Mouse (Mus musculus) heart, embryonic 16.5 days (tissue): Measurements from ENCODE around the gene Cadm3. TPM values are rescaled to one million over a fixed set of nuclear protein-coding genes. Genes with fewer than 3 reads are reported as not detected.

Source experiments
- ATAC-seq: fragments of 200-750 bp; cut with Nextera tagmentation; replicated peaks from 2 replicates; pipeline ENCODE4 v1.8.0; 2017; ENCODE audit warnings: moderate number of reproducible peaks; ENCODE audit not compliant: insufficient read depth, low FRiP score; ENCODE audit errors: extremely low read depth
- H3K27ac ChIP-seq: fragments of 300-500 bp; sonication (generic); 2 replicates; pipeline ENCODE4 v1.5.1; 2014; ENCODE audit warnings: mild to moderate bottlenecking, low read length, control low read depth, moderate library complexity
- H3K27me3 ChIP-seq: fragments of 300-500 bp; sonication (generic); 2 replicates; pipeline ENCODE4 v1.6.1; 2014; ENCODE audit warnings: low read length, mixed read lengths; ENCODE audit not compliant: control insufficient read depth, insufficient read depth
- H3K36me3 ChIP-seq: fragments of 300-500 bp; sonication (generic); 2 replicates; pipeline ENCODE4 v1.6.1; 2014; ENCODE audit not compliant: control insufficient read depth, insufficient read depth
- H3K4me1 ChIP-seq: fragments of 300-500 bp; sonication (generic); 2 replicates; pipeline ENCODE4 v1.6.1; 2014; ENCODE audit warnings: low read length, mixed read lengths; ENCODE audit not compliant: control insufficient read depth, insufficient read depth
- H3K4me2 ChIP-seq: fragments of 300-500 bp; sonication (generic); 2 replicates; pipeline ENCODE4 v1.6.1; 2014; ENCODE audit warnings: low read depth, mild to moderate bottlenecking, control low read depth, low read length
- H3K4me3 ChIP-seq: fragments of 300-500 bp; sonication (generic); 2 replicates; pipeline ENCODE4 v1.5.1; 2014; ENCODE audit warnings: mild to moderate bottlenecking, control low read depth, low read length
- H3K9ac ChIP-seq: fragments of 300-500 bp; sonication (generic); 2 replicates; pipeline ENCODE4 v1.6.1; 2014; ENCODE audit warnings: low read length, control low read depth
- H3K9me3 ChIP-seq: fragments of 300-500 bp; sonication (generic); replicated peaks from 2 replicates; pipeline ENCODE4 v1.6.1; 2016; ENCODE audit warnings: low read length; ENCODE audit not compliant: control insufficient read depth
- WGBS: fragments of 180-500 bp; shearing (Covaris S2); extraction: QIAGEN DNeasy Blood & Tissue Kit; methylation state at CpG from one replicate; pipeline ENCODE4 v1.1.7; 2014; 5-methylcytosine and 5-hydroxymethylcytosine counted together
- polyA plus RNA-seq: library from polyadenylated mRNA; unstranded; fragments of >200 nt; fragmentation: Nextera tagmentation; extraction: Ambion mirVana; gene quantifications from 2 replicates; pipeline ENCODE4 v1.2.1, GENCODE M21; 2015

The Cadm3 gene
- polyA plus RNA-seq, 1 experiment from 2014 or later, result 0.26 TPM

DNA sequence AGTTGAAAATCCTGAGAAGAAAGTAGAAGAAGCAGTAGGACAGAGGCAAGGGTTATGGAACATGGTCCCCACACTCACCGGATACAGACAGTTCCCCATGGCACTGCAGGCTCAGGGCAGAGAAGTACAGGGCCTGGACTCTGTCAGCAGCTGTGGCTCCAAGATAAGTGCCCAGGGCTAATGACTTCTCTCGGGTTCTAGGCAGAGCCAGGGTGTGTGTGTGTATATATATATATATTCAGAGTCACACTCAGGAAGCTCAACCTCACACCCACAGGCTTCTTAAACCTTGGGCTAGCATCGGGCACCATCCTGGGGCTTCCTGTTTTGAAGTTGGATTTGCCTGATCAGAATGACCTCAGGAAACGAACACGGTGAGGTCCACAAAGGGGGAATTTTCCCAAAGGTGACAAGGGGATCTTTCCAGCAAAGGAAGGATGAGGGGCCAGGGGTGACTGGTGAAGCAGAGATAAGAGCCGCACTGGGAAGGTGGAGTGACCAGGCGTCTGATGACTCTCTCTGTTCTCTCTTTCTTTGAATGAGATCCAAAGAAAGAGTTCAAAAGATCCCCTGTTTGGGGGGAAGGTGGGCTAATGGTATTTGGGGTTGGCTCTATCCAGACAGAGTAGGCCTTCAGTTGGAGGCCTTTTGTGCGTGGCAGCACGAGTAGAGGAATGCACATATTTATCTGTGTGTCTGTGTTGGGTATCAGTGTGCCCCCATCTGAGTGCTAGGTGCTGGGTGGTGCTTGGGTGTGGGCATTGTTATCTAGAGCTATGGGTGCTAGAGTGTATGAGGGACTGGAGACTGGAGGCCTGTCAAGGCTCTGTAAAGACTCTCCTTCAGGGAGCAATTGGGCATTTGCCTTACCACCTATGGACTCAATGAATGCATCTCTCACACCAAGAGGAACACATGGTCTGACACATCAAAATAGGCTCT lies 33.9 kb downstream of the Cadm3 start, which contains the start of gene Ackr1:
Gene Ackr1 (minus strand): TSS at position 439 of the 942 bp plus-strand sequence.
- no peak within 1 kb of the TSS for H3K4me2 ChIP-seq
- no peak within 1 kb of the TSS for H3K27ac ChIP-seq
- WGBS, result 33% methylated on average over 9 of the region's 9 CpGs
- no peaks in the 10 kb centered on the region for H3K9me3 ChIP-seq
- H3K36me3 ChIP-seq, result no peaks in the 10 kb centered on the region
- no peak within 1 kb of the TSS for H3K4me3 ChIP-seq
- H3K4me1 ChIP-seq, result peaks cover 4% of the 10 kb centered on the region; the same call in 1 of the 2 replicates
- H3K9ac ChIP-seq, result no peak within 1 kb of the TSS
- no peak for ATAC-seq
- H3K27me3 ChIP-seq, result no peaks in the 10 kb centered on the region

DNA sequence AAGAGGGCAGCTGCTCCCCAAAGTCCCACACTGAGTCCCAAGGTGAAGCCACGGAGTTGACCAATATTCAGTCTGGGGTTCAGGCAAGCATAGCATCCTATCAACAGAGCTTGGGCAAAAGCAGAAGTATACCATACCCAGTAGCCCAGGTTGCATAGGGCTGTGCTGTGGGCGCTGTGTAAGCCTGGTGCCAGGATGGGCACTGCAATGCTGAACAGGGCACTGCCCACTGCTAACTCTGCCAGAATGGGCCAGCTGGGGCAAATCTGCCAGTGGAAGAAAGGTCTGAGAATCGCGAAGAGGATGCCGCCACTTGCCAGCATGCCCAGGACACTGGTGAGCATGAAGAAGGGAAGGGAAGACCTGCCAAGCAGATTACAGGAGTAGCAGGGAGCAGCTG lies 35.1 kb downstream of the Cadm3 start:
- no peak overlapping the region for H3K4me3 ChIP-seq

DNA sequence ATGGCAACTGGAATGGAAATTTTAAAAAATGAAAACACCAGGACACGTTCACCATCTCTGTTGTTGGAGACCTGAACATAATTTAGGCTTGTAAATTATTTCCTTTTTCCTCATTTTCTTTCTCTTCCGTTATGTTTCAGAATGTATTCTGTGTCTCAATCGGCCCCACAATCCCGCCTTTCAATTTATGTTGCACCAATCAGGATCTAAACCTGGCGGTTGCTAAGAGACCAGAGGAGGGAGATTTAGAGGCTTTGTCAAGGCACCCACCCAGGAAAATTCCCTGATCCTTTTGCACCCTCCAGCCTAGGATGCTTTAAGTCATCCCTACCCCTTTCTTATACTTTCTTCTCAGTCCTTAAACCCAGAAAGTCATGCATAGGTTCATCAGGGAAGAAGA lies 37.8 kb downstream of the Cadm3 start:
- Histone ChIP-seq H3K4me3 (no peak overlapping the region), H3K9me3 (no peaks in the 10 kb centered on the region), H3K27me3 (no peaks in the 10 kb centered on the region), H3K9ac (no peak overlapping the region), H3K36me3 (no peaks in the 10 kb centered on the region), H3K27ac (no peak overlapping the region), H3K4me2 (no peak overlapping the region), H3K4me1 (peaks cover 4% of the 10 kb centered on the region; the same call in 1 of the 2 replicates)
- no peak for ATAC-seq
- 67% methylated on average over 5 of the region's 5 CpGs for WGBS

More for the DNA sequence above, 35.1 kb downstream of the Cadm3 start:
- H3K4me2 ChIP-seq, result no peak overlapping the region
- no peaks in the 10 kb centered on the region for H3K27me3 ChIP-seq
- no peaks in the 10 kb centered on the region for H3K9me3 ChIP-seq
- no peak overlapping the region for H3K9ac ChIP-seq
- no peaks in the 10 kb centered on the region for H3K36me3 ChIP-seq
- 83% methylated on average over 5 of the region's 5 CpGs for WGBS
- no peak for ATAC-seq
- H3K27ac ChIP-seq, result no peak overlapping the region
- peaks cover 4% of the 10 kb centered on the region; the same call in 1 of the 2 replicates for H3K4me1 ChIP-seq

DNA sequence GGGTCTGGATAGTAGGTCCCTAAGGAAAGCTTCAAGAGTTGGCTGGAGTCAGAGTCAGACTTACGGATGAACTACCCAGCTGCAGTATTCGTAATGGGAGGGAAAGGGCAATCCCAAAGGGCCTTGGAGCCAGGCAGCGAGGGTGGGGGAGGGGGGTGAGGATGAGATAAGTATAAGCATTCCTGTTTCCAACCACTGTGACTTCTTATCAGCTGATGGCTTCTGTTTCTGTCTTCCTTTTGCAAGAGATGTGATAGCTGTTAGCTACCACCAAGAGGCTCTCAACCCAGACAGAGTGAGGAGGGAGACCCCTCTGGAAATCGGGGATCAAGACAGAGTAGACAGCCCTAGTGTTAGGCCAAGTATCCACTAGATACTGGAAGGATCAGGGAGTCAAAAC lies 38.3 kb downstream of the Cadm3 start:
- Histone ChIP-seq H3K4me1 (peaks cover 4% of the 10 kb centered on the region; the same call in 1 of the 2 replicates), H3K27ac (no peak overlapping the region), H3K36me3 (no peaks in the 10 kb centered on the region), H3K9ac (no peak overlapping the region), H3K9me3 (no peaks in the 10 kb centered on the region), H3K4me2 (no peak overlapping the region), H3K27me3 (no peaks in the 10 kb centered on the region), H3K4me3 (no peak overlapping the region)
- no peak for ATAC-seq
- WGBS, result 9% methylated on average over 4 of the region's 4 CpGs

GRCm38 (mm10) chr1:173328446-173328845 lies 39.0 kb downstream of the Cadm3 start:
- Histone ChIP-seq H3K4me2 (no peak overlapping the region), H3K27ac (no peak overlapping the region), H3K4me3 (no peak overlapping the region), H3K27me3 (no peaks in the 10 kb centered on the region), H3K9ac (no peak overlapping the region), H3K4me1 (peaks cover 4% of the 10 kb centered on the region; the same call in 1 of the 2 replicates), H3K9me3 (no peaks in the 10 kb centered on the region), H3K36me3 (no peaks in the 10 kb centered on the region)
- 74% methylated on average over 8 of the region's 8 CpGs for WGBS
- ATAC-seq, result no peak

DNA sequence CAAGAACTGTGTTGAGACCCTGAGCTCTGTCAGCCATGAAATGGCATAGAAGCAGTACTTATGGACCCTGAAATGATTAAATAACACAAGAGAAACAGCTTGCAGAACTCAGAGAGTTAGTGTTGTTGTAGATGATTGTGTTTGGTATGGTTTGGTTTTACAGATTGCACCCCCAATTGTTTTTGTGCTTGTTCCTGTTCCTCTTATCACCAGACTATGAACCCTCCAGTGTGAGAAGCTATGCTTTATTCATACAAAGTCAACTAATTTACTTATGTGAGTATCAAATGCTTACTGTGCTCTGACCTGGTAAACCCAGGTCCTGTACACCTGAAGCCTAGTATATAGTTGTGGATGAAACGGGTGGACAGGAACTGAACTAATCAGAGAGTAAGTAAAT lies 40.9 kb downstream of the Cadm3 start:
- no peaks in the 10 kb centered on the region for H3K27me3 ChIP-seq
- H3K9me3 ChIP-seq, result no peaks in the 10 kb centered on the region
- no peaks in the 10 kb centered on the region for H3K36me3 ChIP-seq
- peaks cover 4% of the 10 kb centered on the region; the same call in 1 of the 2 replicates for H3K4me1 ChIP-seq
- H3K9ac ChIP-seq, result no peak overlapping the region
- H3K27ac ChIP-seq, result no peak overlapping the region
- WGBS, result 71% methylated on average over 1 of the region's 1 CpGs
- no peak for ATAC-seq
- no peak overlapping the region for H3K4me2 ChIP-seq
- no peak overlapping the region for H3K4me3 ChIP-seq

GRCm38 (mm10) chr1:173325395-173325794 lies 42.1 kb downstream of the Cadm3 start:
- H3K9me3 ChIP-seq, result no peaks in the 10 kb centered on the region
- no peak overlapping the region for H3K4me2 ChIP-seq
- no peaks in the 10 kb centered on the region for H3K27me3 ChIP-seq
- 90% methylated on average over 1 of the region's 1 CpGs for WGBS
- no peak overlapping the region for H3K27ac ChIP-seq
- H3K4me1 ChIP-seq, result peaks cover 4% of the 10 kb centered on the region; the same call in 1 of the 2 replicates
- no peak overlapping the region for H3K9ac ChIP-seq
- H3K36me3 ChIP-seq, result no peaks in the 10 kb centered on the region
- ATAC-seq, result no peak
- H3K4me3 ChIP-seq, result no peak overlapping the region

GRCm38 (mm10) chr1:173324961-173325360 lies 42.5 kb downstream of the Cadm3 start:
- 50% methylated on average over 4 of the region's 4 CpGs for whole genome bisulfite sequencing
- Histone ChIP-seq H3K27me3 (no peaks in the 10 kb centered on the region), H3K4me1 (peaks cover 4% of the 10 kb centered on the region; the same call in 1 of the 2 replicates), H3K4me3 (no peak overlapping the region), H3K36me3 (no peaks in the 10 kb centered on the region), H3K27ac (no peak overlapping the region), H3K4me2 (no peak overlapping the region), H3K9me3 (no peaks in the 10 kb centered on the region), H3K9ac (no peak overlapping the region)
- no peak for ATAC-seq
